Mouse (Mus musculus) megakaryocyte-erythroid progenitor cell, adult 5-6 weeks (primary cell): ENCODE data around the gene 0610010K14Rik. TPM values are rescaled to one million over a fixed set of nuclear protein-coding genes. Genes with fewer than 3 reads are reported as not detected.

ENCODE experiments used
- ATAC-seq: replicated peaks from 2 replicates; pipeline ENCODE4 v1.8.0; 2016; ENCODE audit warnings: mild to moderate bottlenecking, inconsistent platforms; ENCODE audit not compliant: severe bottlenecking, poor library complexity, low FRiP score, low TSS enrichment
- total RNA-seq, 2 experiments: library from RNA; stranded (forward) in 1 of 2; stranded (reverse) in 1 of 2; fragments of 200-1000, 215-1000 nt in 1 of 2; fragments of >200 nt in 1 of 2; fragmentation: Nextera tagmentation in 1 of 2; gene quantifications; 2 replicates each; pipeline ENCODE4 v1.2.3; 2014 to 2017

0610010K14Rik gene
- total RNA-seq, 2 experiments from 2014 or later = 45.7 to 71.3 TPM

DNA sequence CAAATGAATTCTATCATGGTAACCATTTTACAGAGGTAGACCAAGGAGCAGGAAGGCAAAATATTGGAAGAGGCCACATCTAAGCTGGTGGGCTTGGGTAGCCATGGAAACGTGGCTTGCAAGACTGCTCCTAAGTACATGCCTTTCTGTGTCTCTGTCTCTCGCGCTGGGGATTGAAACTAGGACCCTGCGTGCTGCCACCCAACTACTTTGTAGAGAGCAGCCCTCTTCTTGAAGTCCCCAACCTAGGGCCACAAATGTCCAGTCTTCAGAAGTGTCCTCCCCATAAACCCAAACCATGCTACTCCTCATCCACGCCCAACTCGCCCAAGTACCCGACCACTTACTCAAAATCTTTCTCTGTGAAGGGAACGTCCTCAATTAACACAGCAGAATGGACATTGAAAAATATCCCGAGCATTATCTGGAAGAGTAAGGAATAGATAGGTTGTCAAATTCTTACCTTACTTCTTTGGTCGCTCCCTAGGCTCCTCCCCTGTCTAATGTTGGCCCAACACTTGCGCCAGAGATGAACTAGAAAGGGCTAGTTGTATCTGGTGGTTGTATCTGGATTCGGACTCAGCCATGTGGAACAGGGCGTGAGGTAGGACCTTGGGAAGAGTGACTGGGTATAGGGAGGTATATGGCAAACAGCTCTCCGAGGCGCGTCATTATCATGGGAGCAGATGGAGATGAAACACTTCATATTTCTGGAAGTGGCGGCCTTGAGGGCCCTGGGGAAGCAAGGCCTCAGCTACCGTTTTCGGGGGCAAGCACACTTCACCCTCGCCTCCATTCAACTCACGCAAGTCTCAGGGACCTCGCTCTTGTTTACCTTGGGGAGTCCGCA, 1.1 kb upstream of the 0610010K14Rik start:
- ATAC-seq = no peak

DNA sequence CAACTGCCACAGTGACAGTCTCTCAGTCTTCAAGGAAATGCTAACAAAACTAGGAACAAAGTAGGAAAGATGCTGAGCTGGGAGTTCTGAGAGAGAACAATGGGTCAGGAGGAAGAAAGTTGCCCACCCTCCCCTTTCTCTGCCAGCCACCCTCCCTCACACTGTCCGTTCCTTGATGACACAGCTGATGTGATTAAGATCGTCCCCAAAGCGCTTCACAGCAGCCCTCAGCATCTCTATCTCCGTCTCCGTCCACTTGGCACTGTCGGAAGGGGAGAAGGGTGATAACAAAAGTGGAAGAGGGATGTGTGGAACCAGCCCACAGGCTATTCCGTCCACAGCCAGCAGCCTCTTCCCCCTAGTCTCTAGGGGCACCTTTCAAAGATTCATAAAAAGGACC, 997 bp downstream of the 0610010K14Rik start:
- no peak for ATAC-seq

DNA sequence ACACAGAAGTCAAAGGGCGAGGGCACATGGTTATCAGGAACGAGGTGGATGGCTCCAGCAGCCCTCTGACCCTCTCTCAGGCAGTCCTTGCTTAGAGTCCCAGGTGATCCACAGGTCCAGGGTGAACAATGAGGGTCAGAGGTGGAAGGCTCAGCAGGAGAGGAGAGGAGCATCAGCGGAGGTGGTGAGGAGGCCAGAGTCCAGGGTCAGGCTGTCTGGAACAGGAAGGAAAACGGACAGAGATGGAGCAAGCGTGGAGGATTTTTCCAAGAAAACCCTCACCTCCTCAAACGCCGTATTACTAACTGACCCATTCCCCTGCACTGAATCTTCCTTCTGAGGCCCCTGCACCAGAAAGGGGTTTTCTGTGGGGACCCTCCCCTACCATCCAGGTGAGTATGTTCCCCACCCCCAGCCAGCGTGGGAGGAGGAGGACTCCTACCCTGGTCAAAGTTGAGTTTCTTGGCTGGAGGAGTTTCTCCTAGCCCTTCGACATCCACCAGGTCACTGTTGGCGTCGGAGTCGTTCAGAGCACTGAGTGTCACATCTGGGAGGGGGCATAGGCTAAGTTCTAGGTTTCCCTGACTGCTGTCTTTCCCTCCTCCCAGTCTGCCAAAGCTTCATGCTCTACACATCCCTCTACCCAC, 2.3 kb downstream of the 0610010K14Rik start:
- no peak for ATAC-seq

DNA sequence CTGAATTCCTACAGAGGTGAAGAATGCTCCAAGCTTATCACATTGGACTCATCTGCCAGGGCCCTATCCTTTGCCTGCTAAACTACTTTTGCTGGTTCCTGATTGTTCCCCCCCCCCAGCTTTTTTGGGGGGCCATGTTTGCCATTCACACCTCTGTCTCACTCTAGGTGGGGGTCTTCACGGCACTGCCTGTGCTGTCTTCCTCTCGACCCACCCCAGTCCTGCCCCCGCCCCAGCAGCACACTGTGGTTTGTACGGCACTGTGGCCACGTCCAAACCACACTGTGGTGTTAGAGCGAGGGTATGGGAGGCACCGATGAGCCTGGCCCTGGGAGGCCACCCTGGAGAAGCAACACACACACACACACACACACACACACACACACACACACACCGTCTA, 3.2 kb downstream of the 0610010K14Rik start:
- ATAC-seq = no peak

DNA sequence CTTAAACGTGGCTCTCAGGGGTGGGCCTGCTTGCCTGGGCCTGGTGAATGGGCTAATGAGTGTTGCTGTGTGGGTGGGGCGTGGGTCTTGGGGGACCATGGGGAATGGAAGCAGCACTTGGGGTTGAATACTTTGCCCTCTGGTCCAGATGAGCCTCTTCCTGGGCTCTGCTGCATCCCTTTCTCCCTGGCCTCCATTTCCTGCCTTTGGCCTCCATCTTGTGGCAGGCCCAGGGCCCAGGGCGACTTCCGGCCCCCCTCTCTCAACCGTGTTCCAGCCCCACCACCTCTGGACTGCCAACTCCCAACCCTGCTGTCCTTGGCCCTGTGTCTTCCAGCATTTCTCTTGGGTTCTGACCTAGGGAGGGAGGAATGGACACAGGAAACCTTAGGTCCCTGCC, 3.7 kb downstream of the 0610010K14Rik start:
- ATAC-seq = no peak

DNA sequence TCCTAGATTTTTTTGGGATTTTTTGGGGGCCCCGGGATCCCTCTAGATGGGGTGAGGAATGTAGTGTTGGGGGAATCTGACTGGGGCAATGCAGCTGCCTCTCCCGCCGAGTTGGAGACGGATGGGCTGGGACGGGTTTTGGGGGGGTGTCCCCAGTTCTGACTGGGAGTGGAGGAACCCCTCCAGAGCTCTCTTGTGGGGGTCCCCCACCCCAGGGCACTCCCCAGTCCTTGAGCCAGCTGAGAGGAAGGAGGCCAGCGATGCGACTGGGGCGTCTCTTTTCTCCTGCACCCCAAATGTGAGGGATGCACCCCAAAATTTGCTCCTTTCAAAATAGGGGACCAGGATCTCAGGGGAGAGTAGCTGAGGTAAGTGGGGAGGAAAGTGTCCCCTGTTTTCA, 4.7 kb downstream of the 0610010K14Rik start:
- no peak for ATAC-seq

DNA sequence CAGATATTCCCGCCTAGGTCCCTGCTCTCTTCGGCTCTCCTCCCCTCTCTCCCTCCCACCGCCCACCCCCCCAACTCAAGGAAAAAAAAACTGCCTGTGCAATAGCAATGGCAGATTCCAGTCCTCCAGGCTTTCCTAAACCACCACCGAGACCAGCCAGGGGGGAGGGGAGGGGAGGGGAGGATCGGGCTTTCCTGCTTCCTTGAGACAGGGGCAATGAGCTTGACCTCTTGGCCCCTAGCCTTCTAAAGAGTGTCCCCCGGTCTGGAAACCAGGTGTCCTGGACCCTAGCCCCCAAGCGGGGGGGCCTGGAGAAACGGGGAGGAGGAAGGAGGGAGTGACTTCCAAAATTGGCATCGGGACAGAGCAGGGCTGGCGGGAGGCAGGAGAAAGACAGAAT, 5.2 kb downstream of the 0610010K14Rik start:
- no peak for ATAC-seq

DNA sequence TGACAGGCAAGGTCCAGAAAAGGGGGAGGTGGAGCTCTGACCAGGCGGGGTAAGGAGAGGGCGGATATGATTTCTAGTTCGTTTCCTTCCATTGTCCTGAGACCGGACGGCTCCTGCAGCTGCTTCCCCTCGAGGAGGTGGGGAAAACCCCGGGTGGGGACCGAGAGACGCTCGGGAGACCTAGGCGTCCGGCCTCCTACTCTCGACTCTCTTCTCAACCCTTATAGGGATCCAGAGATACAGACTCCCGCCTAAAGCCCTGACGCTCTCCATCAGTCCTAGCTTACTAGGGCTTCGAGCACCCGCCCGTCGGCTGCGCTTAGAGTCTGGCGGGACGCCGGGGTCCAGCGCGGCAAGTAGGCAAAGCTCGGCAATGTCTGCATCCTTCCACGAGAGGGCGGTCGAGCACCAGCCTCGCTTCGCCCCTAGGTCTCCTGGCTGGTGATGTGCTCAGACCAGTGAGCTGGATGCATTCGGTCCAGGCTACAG, 7.4 kb downstream of the 0610010K14Rik start:
- ATAC-seq = peak; percentile 76

DNA sequence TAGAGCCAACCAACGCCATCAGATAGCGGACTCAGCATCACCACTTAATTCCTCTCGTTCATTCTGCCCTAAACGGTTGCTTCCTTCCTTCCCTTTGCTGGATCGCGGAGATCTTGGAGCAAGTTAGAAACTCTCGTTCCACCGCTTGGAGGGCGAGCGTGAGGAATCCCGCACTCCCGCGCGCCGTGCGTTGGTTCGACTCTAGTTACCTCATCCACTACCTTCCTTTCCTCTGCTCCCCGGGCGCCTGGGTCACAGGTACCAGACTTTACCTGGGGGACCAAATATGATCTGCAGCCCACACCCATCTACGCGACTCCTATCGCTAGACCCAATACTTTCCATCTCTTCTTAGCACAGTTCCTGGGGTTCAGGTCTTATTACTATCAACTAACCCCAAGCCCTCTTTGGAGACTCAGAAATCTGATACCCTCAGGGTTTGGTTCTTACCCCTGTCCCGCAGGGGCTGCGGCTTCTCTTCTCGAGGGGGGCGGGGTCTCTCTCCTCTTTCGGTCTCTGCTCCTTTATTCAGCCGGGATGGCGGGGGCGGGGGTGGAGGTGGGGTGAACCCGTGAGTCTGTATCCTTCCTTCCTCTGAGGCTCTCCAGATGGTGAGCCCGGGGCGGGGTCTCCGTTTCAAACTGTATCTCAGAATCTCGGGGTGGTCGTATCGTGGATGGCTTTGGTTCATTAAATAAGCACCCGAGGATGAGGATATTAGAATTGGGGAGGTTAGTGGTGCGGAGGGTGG, 8.3 kb downstream of the 0610010K14Rik start, which contains the start of gene Bcl6b:
Gene Bcl6b, minus strand, starts transcription at position 539 of the 751 bp plus-strand sequence.
- ATAC-seq = no peak

DNA sequence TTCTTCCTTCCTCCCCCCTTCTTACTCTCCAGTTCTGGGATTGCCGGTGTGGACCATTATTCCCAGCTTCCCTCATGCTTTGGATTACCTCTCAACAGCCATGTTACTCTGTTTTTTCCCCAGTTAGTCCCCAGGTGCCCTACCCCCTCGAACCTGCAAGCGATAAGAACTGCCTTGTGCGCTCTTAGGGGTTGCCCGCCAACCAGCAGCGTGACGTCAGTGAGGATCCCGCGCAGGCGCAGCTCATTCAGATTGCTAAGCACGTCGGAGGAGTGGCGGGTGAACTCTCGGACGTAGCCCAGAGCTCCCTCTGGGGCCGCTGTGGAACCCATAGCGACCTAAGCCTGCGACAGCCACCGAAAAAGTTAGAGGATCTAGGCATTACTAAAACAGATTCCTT, 8.9 kb downstream of the 0610010K14Rik start:
- ATAC-seq = peak; percentile 64

DNA sequence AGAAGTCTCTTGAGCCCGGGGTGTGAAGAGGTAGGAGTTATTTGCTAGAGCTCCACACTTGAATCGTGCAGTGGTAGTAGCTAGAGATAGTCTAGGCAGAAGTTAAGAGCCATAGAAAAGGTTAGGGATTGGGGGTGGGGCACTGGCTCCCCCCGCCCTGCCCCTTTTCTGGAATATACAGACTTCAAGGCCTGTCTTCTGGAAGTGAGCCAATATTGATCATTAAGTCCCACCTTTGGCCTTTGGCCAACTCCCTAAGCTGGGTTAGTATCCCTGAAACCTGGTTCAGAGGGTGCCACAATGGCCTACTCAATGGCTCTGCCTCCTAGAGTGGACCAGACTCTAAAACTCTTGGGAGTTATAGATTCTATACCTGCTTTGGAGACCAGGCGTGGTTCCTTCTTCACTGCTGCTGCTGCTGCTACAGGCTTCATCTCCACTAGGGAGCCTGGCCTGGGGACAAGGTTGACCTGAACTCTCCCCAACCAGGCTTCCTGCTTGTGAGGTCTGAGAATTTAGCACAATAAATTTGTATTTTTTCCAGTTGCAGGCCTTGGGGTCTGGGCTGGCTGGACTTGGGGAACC, 10.0 kb downstream of the 0610010K14Rik start:
- ATAC-seq = no peak

DNA sequence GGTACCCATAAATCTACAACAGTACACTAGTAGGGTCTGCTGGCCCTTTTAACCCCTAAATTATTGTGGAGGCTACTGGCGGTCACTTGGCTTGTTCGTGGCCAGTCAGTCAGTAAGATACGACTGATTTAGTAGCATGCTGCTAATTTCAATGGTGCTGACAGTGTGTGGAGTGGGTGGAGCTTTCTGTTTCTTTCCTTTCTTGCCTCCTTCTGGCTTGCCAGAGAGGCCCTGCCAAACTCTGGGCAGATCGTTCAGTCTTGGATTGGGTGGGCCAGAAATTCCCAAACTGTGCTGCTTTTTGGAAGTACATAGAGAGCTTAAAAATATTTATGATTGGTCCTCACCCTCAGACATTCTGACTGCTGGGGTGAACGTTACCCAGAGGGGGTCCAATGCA, 10.6 kb downstream of the 0610010K14Rik start:
- ATAC-seq = no peak

DNA sequence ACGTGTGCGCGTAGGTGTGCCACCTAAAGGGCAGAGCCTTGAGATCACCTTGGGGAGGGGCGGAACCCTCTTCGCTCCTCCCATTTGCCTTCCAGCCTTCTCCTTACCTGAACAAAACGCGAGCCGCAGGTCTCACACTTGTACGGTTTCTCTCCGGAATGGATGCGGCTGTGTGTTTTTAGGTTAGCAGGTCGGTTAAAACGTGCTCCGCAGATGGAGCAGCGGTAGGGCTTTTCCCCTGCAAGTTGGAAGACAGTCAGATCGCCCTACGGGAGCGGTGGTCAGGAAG, 11.2 kb downstream of the 0610010K14Rik start:
- ATAC-seq = no peak

DNA sequence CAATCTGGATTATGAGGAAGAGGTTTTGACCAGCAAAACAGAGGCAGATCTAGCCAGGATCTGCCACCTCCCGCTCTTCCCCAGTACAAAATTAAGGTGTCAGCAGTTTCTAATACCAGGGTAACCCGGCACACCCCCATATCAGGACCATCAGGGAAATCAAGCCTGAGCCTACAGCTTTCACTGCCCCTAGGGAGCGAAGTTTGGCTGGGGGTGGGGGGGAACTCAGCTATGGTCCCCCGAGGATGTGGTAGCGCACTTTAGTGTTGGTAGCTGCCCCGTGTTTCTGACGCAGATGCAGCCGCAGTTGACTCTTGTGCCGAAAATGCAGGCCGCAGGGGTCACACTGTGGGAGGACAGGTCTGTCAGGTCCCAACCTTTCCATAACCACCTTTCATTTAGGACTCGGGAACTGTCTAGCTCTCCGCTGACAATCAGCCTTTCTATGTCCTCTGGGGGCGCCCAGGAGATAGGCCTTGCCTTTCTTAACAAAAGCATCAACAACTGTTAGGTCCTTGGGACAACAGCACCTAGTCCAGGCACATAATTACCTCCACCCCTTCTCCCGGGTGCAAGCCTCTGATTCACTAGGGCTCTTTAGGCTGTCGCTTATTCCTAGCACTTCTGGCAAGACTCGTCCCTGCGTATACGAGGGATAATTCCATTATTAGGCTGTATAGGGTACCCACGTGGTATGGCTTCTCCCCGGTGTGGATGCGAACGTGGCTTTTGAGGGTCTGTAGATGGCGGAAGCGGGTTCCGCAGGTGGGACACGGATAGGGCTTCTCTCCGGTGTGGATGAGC, 11.7 kb downstream of the 0610010K14Rik start:
- no peak for ATAC-seq

DNA sequence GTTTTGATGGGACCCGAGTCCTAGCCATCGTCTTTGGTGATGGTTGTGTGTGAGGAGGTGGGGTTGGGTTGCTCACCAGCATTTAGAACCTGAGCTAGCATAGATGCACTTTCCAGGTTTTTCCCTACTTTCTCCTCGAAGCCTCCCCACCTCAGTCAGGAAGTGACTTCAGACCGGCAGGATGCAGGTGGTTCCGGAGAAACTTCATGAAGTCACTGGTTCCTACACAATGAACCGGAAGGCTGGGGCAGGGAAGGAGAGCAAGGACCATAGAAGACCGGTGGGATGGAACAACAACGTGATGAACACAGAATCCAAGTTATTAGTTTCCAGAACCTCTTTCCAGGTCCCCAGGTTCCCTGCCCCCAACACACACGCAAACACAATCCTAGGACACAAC, 14.0 kb downstream of the 0610010K14Rik start:
- no peak for ATAC-seq

DNA sequence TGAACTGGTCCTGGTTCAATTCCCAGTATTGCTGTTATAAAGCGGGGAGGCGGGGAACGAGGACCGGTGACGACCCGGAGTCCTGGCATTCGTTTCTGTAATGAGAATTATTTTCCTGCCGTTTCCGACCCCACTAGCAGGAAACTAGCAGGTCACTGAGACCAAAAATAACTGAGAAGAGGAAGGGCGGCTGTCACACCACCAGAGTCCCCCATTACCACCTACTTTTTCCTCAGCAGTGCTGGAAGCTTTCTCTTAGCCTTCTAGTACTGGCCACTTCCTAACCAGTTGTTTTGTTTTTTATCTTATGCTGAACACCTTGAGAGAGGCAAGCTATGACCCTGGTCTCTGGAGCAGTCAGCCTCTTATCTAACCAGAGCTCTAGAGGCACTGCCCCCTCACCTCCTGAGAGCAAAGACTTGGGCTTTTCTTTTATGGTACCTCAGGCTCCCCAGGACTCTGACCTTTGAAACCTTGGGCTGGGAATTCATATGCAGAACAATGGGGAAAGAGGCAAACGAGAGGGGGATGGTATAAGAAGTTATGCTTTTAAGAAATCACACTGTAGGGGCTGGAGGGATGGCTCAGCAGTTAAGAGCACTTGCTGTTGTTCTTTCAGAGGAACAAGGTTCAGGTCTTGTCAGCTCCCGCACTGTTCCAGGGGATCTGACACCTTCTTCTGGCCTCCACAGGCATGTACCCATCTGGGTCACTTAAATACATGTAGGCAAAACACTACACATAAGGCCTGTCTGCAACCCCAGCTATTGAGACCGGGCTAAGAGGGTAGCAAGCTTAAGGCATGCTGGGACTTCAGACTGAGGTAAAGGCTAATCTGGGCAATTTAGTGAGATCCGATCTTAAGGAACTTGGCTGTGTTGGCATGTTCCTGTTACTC, 15.9 kb downstream of the 0610010K14Rik start:
- ATAC-seq = peak; percentile 78

DNA sequence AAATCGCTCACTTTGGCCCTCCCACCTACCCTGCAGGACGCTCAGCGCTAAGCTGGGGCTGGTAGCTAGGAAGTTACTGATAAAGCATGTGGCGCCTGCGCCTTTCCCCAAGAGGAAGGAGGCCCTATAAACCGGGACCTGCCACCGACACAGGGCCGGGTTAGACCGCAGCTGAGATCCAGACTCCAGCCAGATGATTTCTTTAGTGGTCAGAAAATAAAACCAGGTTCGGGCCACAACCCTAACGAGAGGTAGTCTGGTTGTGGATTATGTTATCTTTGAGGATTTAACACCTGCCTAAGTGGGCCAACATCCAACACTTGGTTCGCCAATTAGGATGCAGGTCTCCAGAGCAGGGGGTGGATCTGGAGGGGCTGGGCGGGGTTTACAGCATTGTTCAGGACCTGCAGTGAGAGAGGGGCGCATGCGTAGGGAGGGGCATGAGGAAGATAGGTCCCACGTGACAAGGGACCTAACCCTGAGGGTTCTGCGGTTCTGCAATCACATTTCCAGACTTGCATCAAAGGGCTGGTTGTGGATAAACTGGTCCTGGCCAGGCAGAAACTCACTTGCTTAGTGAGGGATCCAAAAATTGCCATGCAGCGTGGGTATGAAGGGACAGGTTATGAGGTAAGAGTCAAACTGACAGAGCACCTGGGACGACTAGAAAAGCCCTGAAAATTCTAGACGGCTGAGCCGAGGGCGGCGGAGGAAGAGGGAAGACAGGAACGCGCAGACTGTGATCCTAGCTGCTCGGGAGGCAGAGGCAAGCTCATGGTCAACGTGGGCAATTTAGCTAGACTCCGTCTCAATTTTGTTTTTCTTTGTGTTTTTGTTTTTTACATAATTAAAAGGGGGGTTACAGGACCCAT, 16.7 kb downstream of the 0610010K14Rik start, which contains the start of gene Slc16a13:
Gene Slc16a13, minus strand, starts transcription at position 334 of the 872 bp plus-strand sequence.
- peak; percentile 83 for ATAC-seq
